ENCODE assay signal across 8 mouse cellular contexts in genomic region chr10:117711408-117711807, GRCm38 (mm10). TPM values are rescaled to one million over a fixed set of nuclear protein-coding genes. Genes with fewer than 3 reads are reported as not detected.
DNase-seq lines count a peak whose midpoint lies in the region; ATAC-seq lines count a peak whose summit lies in the region.

No protein-coding gene starts in this region.

- peak; percentile 74 for DNase-seq in heart, embryonic 10.5 days (ENCODE audit: low spot score)
- no peak for DNase-seq in heart, postnatal 14 days
- peak; percentile 11 to 15 for DNase-seq in cerebellum, postnatal 10 days
- DNase-seq in midbrain, embryonic 10.5 days (ENCODE audit: low spot score): no peak
- no peak for DNase-seq in spleen, postnatal 10 days (ENCODE audit: low spot score in 2 of 2)
- DNase-seq in embryo, embryonic 9.5 days (ENCODE audit: extremely low spot score): no peak
- no peak for DNase-seq in layer of hippocampus, adult 9-11 months

- peak overlapping the region; percentile 92 for H3K4me3 ChIP-seq in heart, embryonic 10.5 days
- H3K4me3 ChIP-seq in intestine, embryonic 16.5 days (ENCODE audit: low read length): no peak overlapping the region; the same call in 1 of the 2 replicates
- peak overlapping the region; percentile 90 for H3K4me3 ChIP-seq in midbrain, embryonic 10.5 days

- H3K4me2 ChIP-seq in intestine, embryonic 16.5 days (ENCODE audit: low read depth, low read length): peak overlapping the region; percentile 69; the same call in 1 of the 2 replicates

- peak overlapping the region; percentile 100; the same call in 1 of the 2 replicates for H3K27ac ChIP-seq in heart, embryonic 10.5 days
- H3K27ac ChIP-seq in intestine, embryonic 16.5 days (ENCODE audit: low read length): no peak overlapping the region
- peak overlapping the region; percentile 100 for H3K27ac ChIP-seq in midbrain, embryonic 10.5 days (replicated peaks)

- WGBS in heart, embryonic 10.5 days: 58% methylated on average over 5 of the region's 5 CpGs
- 62% methylated on average over 5 of the region's 5 CpGs for WGBS in intestine, embryonic 16.5 days
- 70% methylated on average over 5 of the region's 5 CpGs for WGBS in midbrain, embryonic 10.5 days

- peaks cover 17% of the 10 kb centered on the region; the same call in 1 of the 2 replicates for H3K4me1 ChIP-seq in heart, embryonic 10.5 days
- peaks cover 7% of the 10 kb centered on the region for H3K4me1 ChIP-seq in intestine, embryonic 16.5 days (ENCODE audit: control insufficient read depth, insufficient read depth, low read length)
- H3K4me1 ChIP-seq in midbrain, embryonic 10.5 days: peaks cover 19% of the 10 kb centered on the region

- intact Hi-C loops in heart, postnatal 14 days (cut with DNase I): no loop called here

- H3K9ac ChIP-seq in intestine, embryonic 16.5 days (ENCODE audit: low read depth, low read length): peak overlapping the region; percentile 100

- H3K27me3 ChIP-seq in heart, embryonic 10.5 days (ENCODE audit: insufficient read depth, poor library complexity, severe bottlenecking): no peaks in the 10 kb centered on the region
- no peaks in the 10 kb centered on the region for H3K27me3 ChIP-seq in intestine, embryonic 16.5 days (replicated peaks; ENCODE audit: control insufficient read depth, insufficient read depth, low read length)
- H3K27me3 ChIP-seq in midbrain, embryonic 10.5 days (ENCODE audit: low read depth, poor library complexity, severe bottlenecking): no peaks in the 10 kb centered on the region

- H3K36me3 ChIP-seq in heart, embryonic 10.5 days: peaks cover 26% of the 10 kb centered on the region
- H3K36me3 ChIP-seq in intestine, embryonic 16.5 days (ENCODE audit: control insufficient read depth, insufficient read depth, low read length): peaks cover 2% of the 10 kb centered on the region; the same call in 1 of the 2 replicates
- H3K36me3 ChIP-seq in midbrain, embryonic 10.5 days: peaks cover 28% of the 10 kb centered on the region

- no peaks in the 10 kb centered on the region for H3K9me3 ChIP-seq in heart, embryonic 10.5 days
- no peaks in the 10 kb centered on the region for H3K9me3 ChIP-seq in intestine, embryonic 16.5 days (ENCODE audit: control insufficient read depth, low read length)
- H3K9me3 ChIP-seq in midbrain, embryonic 10.5 days (replicated peaks): no peaks in the 10 kb centered on the region

- no peak for ATAC-seq in intestine, embryonic 16.5 days

RNA-seq across cellular contexts. Expression of gene Mdm2, which starts 0.8 kb away (rescaled TPM):
- polyA plus RNA-seq in heart, embryonic 10.5 days (2016; fragmentation: Nextera tagmentation; extraction: Ambion mirVana): 56.4 and 59.3 TPM in 2 replicates
- 10 to 100 TPM; 52.3 to 52.5 TPM for total RNA-seq in heart, postnatal 14 days (2021)
- 30.8 and 32.4 TPM in 2 replicates for polyA plus RNA-seq in intestine, embryonic 16.5 days (2015; fragmentation: Nextera tagmentation; extraction: Ambion mirVana)
- polyA plus RNA-seq in midbrain, embryonic 10.5 days (2016; fragmentation: Nextera tagmentation; extraction: Ambion mirVana): 60.6 and 66.7 TPM in 2 replicates

RNA-seq across cellular contexts. Expression of gene Slc35e3, which starts 34.8 kb away (rescaled TPM):
- polyA plus RNA-seq in heart, embryonic 10.5 days (2016; fragmentation: Nextera tagmentation; extraction: Ambion mirVana): 10.5 and 14.9 TPM in 2 replicates
- 1 to 10 TPM; 6.3 to 6.6 TPM for total RNA-seq in heart, postnatal 14 days (2021)
- polyA plus RNA-seq in intestine, embryonic 16.5 days (2015; fragmentation: Nextera tagmentation; extraction: Ambion mirVana): 8.5 and 10.1 TPM in 2 replicates
- polyA plus RNA-seq in midbrain, embryonic 10.5 days (2016; fragmentation: Nextera tagmentation; extraction: Ambion mirVana): 19.5 and 24.8 TPM in 2 replicates

Comparison
In these comparisons a context has a peak if more than half of its experiments do, and no peak if none do; other contexts are left out.
1. DNase-seq: peak in heart, embryonic 10.5 days (single experiment) and cerebellum, postnatal 10 days (2 of 2); none in heart, postnatal 14 days (0 of 2), midbrain, embryonic 10.5 days (single experiment), spleen, postnatal 10 days (0 of 2), embryo, embryonic 9.5 days (single experiment) and layer of hippocampus, adult 9-11 months (single experiment).